Mouse (Mus musculus): Measurements from ENCODE around the gene Supt16.

Supt16 gene

GRCm38 (mm10) chr14:52146540-52146939 lies 50.7 kb downstream of the Supt16 start:
- peak; percentile 45 for DNase-seq (ENCODE audit: low spot score)

- no peak for DNase-seq (ENCODE audit: low spot score)
These were observed 53.1 kb downstream of the Supt16 start for GRCm38 (mm10) chr14:52144165-52144564.

DNA sequence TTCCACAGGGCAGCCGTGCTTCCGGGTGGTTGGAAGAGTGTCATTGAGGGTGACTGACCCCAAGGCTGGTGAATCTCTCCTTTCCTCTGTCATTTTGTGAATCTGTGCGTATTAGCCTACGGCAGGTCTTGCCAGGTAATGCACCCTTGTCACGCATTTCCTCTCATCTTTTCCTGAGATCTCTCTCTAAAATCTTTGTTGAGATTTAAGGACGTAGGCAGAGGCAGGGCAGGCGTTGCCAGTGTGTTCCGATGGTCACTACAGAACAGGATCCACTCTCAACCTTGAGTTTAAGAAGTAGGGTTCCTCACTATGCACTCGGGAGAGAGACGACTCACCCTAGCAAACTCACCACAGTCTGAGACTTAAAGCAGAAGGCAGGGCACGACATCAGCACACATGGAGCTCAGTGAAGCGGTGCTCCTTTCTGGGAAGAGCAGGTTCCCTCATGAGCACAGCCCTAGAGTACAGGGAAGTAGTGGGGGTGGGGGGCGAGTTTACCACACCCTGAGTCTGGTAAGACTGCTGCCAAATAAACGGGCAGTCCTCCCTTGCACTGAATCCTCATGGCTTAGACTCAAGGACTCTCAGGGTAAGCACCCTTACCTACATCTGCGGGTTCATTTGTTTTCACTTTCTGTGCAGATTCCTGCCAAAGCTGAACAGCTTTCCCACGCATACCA lies 55.6 kb downstream of the Supt16 start:
- DNase-seq (ENCODE audit: low spot score), result no peak

GRCm38 (mm10) chr14:52140577-52141444 lies 56.4 kb downstream of the Supt16 start:
- DNase-seq (ENCODE audit: low spot score), result peak; percentile 13

DNA sequence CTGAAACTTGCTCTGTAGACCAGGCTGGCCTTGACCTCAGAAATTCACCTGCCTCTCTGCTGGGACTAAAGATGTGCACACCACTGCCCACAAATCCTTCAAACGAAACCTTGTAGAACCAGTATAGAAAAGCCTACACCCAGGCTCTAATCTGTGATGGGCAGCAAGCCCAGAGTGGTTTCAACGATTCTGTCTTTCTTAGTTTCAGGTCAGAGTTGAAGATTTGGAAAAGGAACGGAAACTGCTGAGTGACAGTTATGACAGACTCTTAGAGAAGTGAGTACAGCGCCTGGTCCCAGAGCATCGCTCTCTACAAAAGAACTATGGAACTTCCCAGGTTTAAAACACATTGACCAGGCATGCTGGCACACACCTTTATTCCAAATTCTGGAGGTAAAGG lies 63.6 kb downstream of the Supt16 start:
- DNase-seq (ENCODE audit: low spot score), result no peak

DNA sequence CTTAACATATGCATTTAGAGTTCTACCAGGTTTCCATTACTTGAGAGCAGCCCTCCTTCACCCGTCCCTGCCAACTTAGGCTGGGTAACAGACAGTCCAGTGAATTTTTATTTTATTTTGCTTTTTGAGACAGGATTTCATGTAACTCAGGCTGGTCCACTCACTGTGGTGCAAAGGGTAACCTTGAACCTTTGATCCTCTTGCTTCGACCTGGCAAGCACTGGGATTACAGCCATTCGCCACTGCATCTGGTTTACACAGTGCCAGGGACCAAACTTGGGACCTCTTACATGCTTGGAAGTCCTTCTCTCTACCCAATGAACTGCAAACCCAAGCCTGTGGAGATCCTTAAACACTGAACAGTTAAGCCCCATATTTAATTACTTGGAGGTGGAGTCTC lies 72.6 kb downstream of the Supt16 start:
- no peak for DNase-seq (ENCODE audit: low spot score)

GRCm38 (mm10) chr14:52123918-52124317 lies 73.3 kb downstream of the Supt16 start:
- DNase-seq (ENCODE audit: low spot score), result peak; percentile 88

GRCm38 (mm10) chr14:52120169-52120568 lies 77.0 kb downstream of the Supt16 start:
- no peak for DNase-seq (ENCODE audit: low spot score)

DNA sequence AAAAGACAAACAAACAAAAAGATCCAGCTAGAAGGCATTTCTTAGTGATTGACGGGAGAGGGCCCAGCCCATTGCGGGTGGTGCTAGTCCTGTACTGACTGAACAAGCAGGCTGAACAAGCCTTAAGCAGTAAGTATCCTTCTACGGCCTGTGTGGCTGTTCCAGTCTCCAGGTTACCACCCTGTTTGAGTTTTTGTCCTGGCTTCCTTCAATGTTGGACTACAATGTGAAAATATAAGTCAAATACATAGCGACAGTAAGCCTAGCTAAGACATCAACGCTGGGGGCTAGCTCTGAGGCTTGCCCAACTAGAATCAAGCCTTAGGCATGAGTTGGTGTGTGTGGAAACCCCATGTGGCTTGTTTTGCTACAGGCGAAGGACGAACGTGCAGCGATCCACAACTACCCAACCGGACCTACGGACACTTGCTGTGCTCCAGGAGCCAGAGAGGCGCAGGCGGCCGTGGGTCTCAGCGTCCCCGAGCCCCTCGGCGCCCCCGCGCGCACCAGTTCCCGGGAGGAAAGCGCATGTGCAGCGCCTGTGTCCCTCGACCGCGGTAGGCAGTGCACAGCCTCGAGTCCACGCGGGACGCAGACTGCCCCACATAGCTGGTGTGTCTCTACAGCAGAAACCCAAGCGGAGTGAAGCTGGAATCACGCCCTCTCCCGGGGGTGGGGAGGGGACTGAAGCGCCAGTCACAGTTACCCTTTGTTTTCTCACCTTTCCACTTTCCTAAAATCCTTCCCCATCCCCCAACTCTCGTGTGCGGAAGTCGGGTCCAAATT lies 78.2 kb downstream of the Supt16 start:
- DNase-seq (ENCODE audit: low spot score), result peak; percentile 80

- DNase-seq (ENCODE audit: low spot score), result peak; percentile 54
These were observed 78.8 kb downstream of the Supt16 start for GRCm38 (mm10) chr14:52118456-52118822.

DNA sequence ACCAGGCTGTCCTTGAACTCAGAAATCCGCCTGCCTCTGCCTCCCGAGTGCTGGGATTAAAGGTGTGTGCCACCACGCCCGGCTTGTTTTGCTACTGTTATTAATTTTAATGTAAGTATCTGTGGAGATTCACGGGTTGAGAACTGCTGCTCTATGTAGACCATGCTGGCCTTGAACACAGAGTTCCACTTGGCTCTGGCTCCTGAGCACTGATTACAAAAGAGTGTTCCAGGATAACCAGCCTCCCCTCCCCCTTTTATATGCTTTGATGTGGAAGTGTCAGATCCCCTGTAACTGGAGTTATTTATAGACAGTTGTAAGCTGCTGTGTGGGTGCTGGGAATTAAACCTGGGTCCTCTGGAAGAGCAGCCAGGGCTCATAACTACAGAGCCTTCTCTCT lies 80.0 kb downstream of the Supt16 start:
- no peak for DNase-seq (ENCODE audit: low spot score)

- no peak for DNase-seq (ENCODE audit: low spot score)
These were observed 83.1 kb downstream of the Supt16 start for GRCm38 (mm10) chr14:52114101-52114500.
